Mouse (Mus musculus): ENCODE data around the gene Ear6. TPM values are rescaled to one million over a fixed set of nuclear protein-coding genes. Genes with fewer than 3 reads are reported as not detected.
A peak's percentile ranks its signal among the peaks of the same experiment; 100 is the strongest.

Ear6 gene
- polyA plus RNA-seq, 1 experiment from 2014 or later = not detected

GRCm38 (mm10) chr14:51883527-51884030 is 30.1 kb downstream of the Ear6 start:
- Histone ChIP-seq H3K36me3 (peaks cover 23% of the 10 kb centered on the region), H3K27ac (peak overlapping the region; percentile 89), H3K4me1 (peaks cover 13% of the 10 kb centered on the region), H3K27me3 (ENCODE audit: low read depth, poor library complexity, severe bottlenecking) (no peaks in the 10 kb centered on the region), H3K9me3 (replicated peaks) (no peaks in the 10 kb centered on the region), H3K4me3 (peak overlapping the region; percentile 72)
- WGBS = 1% methylated on average over 4 of the region's 4 CpGs
- peak; percentile 60 for DNase-seq (ENCODE audit: low spot score)

DNA sequence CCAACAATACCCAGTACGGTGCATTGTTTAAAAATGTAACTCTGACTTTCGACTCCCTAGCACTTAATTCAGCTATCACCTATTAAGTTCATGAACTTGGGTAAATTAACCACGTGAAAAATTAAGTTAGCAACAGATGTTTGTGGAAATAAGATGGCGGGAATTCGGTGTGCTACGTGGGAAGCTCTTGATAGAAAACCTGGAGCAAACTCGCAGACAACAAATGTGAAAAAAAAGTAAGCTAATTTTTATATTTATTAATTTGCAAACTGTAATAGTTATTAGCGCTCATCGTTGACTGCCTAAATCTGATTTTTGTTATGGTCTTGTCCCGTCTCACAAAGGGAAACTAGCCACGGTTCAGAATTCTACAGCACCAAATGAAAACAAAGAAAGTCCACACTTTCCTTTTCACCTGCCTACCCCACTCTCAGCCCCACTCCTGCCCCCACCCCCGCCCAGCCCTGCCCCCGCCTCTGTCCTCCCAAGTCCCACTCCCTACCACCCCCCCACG is 30.6 kb downstream of the Ear6 start:
- peak overlapping the region; percentile 72 for H3K4me3 ChIP-seq
- H3K9me3 ChIP-seq (replicated peaks) = no peaks in the 10 kb centered on the region
- no peak for DNase-seq (ENCODE audit: low spot score)
- WGBS = 2% methylated on average over 14 of the region's 14 CpGs
- peak overlapping the region; percentile 89 for H3K27ac ChIP-seq
- peaks cover 13% of the 10 kb centered on the region for H3K4me1 ChIP-seq
- peaks cover 28% of the 10 kb centered on the region for H3K36me3 ChIP-seq
- no peaks in the 10 kb centered on the region for H3K27me3 ChIP-seq (ENCODE audit: low read depth, poor library complexity, severe bottlenecking)

- WGBS = under 1% methylated on average over 43 of the region's 43 CpGs
- peak; percentile 92 for DNase-seq (ENCODE audit: low spot score)
- peaks cover 35% of the 10 kb centered on the region for H3K36me3 ChIP-seq
- peak within 1 kb of the TSS; percentile 89 for H3K27ac ChIP-seq
- peaks cover 13% of the 10 kb centered on the region for H3K4me1 ChIP-seq
- peak within 1 kb of the TSS; percentile 72 for H3K4me3 ChIP-seq
- no peaks in the 10 kb centered on the region for H3K27me3 ChIP-seq (ENCODE audit: low read depth, poor library complexity, severe bottlenecking)
- no peaks in the 10 kb centered on the region for H3K9me3 ChIP-seq (replicated peaks)
Observed at GRCm38 (mm10) chr14:51884598-51885331, 31.3 kb downstream of the Ear6 start, which contains the start of gene Mettl17. Gene Mettl17 (plus strand): TSS chr14:51884842.

DNA sequence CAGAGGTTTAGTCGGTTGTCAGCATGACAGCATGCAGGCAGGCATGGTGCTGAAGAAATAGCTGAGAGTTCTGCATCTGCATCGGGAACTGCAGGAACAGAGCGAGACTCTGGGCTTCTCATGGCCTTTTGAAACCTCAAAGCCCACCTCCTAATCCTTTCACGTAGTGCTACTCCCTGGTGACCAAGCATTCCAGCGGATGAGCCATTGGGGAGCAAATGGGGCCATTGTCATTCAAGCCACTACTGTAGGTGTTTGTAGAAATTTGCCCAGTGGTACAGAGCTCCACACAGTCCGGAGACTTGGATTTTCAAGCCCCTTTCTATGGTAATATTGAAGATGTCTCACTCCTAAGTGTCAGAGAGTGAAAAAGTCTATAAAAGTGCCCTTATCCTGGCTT is 32.6 kb downstream of the Ear6 start:
- peak overlapping the region; percentile 72; the same call in 1 of the 2 replicates for H3K4me3 ChIP-seq
- 73% methylated on average over 6 of the region's 6 CpGs for WGBS
- no peaks in the 10 kb centered on the region for H3K9me3 ChIP-seq (replicated peaks)
- no peak for DNase-seq (ENCODE audit: low spot score)
- H3K27ac ChIP-seq = no peak overlapping the region
- peaks cover 13% of the 10 kb centered on the region for H3K4me1 ChIP-seq
- H3K36me3 ChIP-seq = peaks cover 47% of the 10 kb centered on the region
- no peaks in the 10 kb centered on the region for H3K27me3 ChIP-seq (ENCODE audit: low read depth, poor library complexity, severe bottlenecking)

DNA sequence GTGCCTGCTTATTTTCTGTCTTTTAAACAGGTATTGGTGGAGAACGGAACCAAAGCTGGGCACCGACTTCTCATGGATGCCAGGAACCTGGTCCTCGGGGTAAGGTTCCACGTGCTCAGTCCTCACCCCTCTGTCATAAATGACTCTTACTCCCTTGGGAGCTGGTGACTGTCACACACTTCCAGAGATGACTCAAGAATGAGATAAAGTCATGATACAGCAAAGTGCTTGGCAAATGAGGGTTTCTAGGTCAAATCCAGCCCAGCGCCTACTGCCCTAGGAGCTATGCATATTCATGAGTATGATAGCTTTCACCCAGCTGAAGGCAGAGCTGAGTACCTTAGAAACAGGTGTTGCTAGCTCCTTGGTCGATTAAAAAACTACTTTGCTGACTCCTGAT is 36.3 kb downstream of the Ear6 start:
- Histone ChIP-seq H3K27ac (no peak overlapping the region), H3K9me3 (replicated peaks) (no peaks in the 10 kb centered on the region), H3K4me1 (peaks cover 18% of the 10 kb centered on the region), H3K4me3 (no peak overlapping the region), H3K27me3 (ENCODE audit: low read depth, poor library complexity, severe bottlenecking) (peaks cover 3% of the 10 kb centered on the region; the same call in 1 of the 2 replicates), H3K36me3 (peaks cover 63% of the 10 kb centered on the region)
- 91% methylated on average over 6 of the region's 6 CpGs for WGBS
- no peak for DNase-seq (ENCODE audit: low spot score)

DNA sequence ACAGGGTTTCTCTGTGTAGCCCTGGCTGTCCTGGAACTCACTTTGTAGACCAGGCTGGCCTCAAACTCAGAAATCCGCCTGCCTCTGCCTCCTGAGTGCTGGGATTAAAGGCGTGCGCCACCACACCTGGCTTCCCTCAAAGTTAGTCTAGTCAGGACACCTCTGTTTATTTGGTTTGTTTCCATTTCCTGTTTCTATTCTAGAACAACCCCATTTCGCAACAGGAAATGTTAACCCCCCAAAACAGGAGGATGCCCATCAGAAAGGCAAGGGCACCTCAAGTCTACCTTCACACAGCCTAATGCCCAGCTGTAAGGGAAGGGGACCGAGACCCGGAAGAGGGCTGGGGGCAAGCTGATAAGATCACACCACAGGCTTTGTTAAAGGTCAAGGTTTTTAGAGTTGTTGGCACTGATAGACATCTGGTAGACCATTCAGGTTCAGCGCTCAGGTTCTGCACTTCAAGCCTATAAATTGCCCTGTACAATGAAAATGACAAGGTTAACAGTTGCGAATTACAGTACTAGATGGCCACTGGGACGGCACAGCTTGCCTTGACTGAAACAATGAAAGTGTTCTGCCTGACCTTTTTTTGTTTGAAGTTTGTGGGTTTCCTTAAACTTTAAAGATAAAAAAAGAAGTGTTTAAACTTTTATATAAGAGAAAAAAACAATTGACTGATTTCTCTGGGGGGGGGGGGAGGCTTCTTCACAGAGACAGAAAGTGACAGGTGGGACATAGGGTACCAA is 38.9 kb downstream of the Ear6 start, which contains the start of gene Slc39a2:
Slc39a2 (plus strand) TSS at position 699 of the 749 bp plus-strand sequence.
- no peak for DNase-seq (ENCODE audit: low spot score)
- no peaks in the 10 kb centered on the region for H3K9me3 ChIP-seq (replicated peaks)
- peaks cover 52% of the 10 kb centered on the region for H3K36me3 ChIP-seq
- H3K27ac ChIP-seq = no peak within 1 kb of the TSS
- WGBS = 90% methylated on average over 9 of the region's 9 CpGs
- H3K4me3 ChIP-seq = no peak within 1 kb of the TSS
- H3K27me3 ChIP-seq (ENCODE audit: low read depth, poor library complexity, severe bottlenecking) = peaks cover 8% of the 10 kb centered on the region; the same call in 1 of the 2 replicates
- 0 out of 2 replicates have a peak, but pooled peaks cover 5% of the 10 kb centered on the region for H3K4me1 ChIP-seq

DNA sequence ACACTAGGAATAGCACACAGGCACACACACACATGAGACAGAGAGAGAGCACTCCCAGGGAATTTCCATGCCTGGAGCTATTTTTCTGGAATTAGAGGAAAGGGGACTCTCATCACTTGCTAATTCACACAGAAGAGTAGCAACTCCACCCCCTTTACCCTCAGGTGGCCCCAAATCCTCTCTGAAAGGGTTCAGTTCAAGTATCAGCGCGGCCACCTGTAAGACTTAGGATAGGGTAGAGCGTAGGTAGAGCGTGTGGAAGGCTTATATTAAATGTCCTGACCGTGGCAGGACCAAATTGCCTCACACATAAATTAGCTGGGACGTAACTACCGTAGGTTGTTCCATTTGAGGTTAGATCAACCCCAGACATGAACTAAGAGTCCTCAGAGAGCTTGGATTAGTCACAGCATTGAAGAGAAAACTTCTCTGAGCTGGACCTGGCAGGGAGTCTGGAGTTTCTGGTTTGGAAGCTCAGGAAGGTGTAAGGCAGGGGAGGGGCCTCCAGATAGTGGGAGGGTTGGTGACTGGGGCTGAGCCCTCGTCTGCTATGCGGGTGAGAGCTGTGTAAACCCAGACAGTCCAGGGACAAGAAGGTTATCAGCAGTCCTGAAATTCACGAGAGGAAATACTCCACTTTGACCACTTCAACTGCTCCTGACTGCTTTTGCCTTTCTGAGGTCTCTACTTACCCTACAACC is 39.7 kb downstream of the Ear6 start:
- no peak for DNase-seq (ENCODE audit: low spot score)
- H3K27ac ChIP-seq = no peak overlapping the region

DNA sequence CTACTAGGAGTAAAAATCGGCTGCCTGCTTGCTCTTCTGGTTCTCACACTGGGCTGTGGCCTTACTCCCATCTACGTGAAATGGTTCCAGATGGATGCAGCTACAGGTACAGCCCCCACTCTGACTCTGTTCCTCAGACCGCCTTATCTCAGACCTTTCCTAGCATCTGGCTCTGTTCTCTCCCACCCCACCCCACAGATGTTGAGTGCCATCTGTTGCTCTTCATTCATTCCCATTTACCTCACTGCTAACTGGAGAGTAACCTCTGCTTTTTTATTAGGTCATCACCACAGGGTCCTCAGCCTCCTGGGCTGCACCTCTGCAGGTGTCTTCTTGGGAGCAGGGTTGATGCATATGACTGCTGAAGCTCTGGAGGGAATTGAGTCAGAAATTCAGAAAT is 40.3 kb downstream of the Ear6 start:
- 0 out of 2 replicates have a peak, but pooled peaks cover 8% of the 10 kb centered on the region for H3K4me1 ChIP-seq
- WGBS = 41% methylated on average over 3 of the region's 3 CpGs
- H3K36me3 ChIP-seq = peaks cover 38% of the 10 kb centered on the region
- H3K4me3 ChIP-seq = no peak overlapping the region
- no peak overlapping the region for H3K27ac ChIP-seq
- peaks cover 8% of the 10 kb centered on the region; the same call in 1 of the 2 replicates for H3K27me3 ChIP-seq (ENCODE audit: low read depth, poor library complexity, severe bottlenecking)
- no peaks in the 10 kb centered on the region for H3K9me3 ChIP-seq (replicated peaks)
- no peak for DNase-seq (ENCODE audit: low spot score)

More for the DNA sequence above, 39.7 kb downstream of the Ear6 start:
- Histone ChIP-seq H3K27me3 (ENCODE audit: low read depth, poor library complexity, severe bottlenecking) (peaks cover 8% of the 10 kb centered on the region; the same call in 1 of the 2 replicates), H3K4me3 (no peak overlapping the region), H3K4me1 (0 out of 2 replicates have a peak, but pooled peaks cover 5% of the 10 kb centered on the region), H3K9me3 (replicated peaks) (no peaks in the 10 kb centered on the region), H3K36me3 (peaks cover 44% of the 10 kb centered on the region)
- 21% methylated on average over 10 of the region's 10 CpGs for WGBS

DNA sequence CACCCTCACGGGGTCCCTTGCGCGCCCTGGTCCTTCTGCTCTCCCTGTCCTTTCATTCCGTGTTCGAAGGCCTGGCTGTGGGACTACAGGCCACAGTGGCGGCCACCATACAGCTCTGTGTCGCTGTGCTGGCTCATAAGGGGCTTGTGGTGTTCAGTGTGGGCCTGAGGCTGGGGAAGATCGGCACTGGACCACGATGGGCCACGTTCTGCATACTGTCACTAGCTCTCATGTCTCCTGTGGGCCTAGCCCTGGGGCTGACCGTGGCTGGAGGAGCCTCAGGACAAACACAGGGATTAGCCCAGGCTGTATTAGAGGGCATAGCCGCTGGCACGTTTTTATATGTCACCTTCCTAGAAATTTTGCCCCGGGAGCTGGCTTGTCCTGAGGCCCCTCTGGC is 41.6 kb downstream of the Ear6 start:
- no peak for DNase-seq (ENCODE audit: low spot score)
- Histone ChIP-seq H3K4me3 (no peak overlapping the region), H3K27ac (no peak overlapping the region), H3K4me1 (0 out of 2 replicates have a peak, but pooled peaks cover 8% of the 10 kb centered on the region), H3K27me3 (ENCODE audit: low read depth, poor library complexity, severe bottlenecking) (peaks cover 8% of the 10 kb centered on the region; the same call in 1 of the 2 replicates), H3K9me3 (replicated peaks) (no peaks in the 10 kb centered on the region), H3K36me3 (peaks cover 25% of the 10 kb centered on the region)
- 81% methylated on average over 14 of the region's 14 CpGs for WGBS

DNA sequence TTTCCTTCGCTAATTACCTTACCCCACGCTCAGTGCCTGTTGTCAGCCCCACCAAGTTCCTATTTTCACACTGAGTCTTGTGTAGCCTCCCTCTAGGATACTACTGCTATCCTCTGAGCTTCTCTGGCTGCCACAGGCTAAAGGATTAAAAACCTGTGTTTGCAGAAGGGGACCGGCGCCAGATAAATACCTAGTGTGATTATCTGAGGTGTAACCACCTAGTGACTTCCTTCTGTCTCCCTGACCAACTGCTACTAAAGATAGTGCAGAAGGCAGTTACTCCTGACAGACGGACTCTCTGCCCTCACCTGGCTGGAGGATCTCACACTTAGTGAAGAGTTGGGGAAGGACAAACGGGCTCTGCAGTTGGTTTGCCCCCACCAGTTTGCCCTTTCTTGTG is 42.5 kb downstream of the Ear6 start:
- H3K27me3 ChIP-seq (ENCODE audit: low read depth, poor library complexity, severe bottlenecking) = peaks cover 8% of the 10 kb centered on the region; the same call in 1 of the 2 replicates
- 80% methylated on average over 6 of the region's 6 CpGs for WGBS
- no peak overlapping the region for H3K4me3 ChIP-seq
- H3K9me3 ChIP-seq (replicated peaks) = no peaks in the 10 kb centered on the region
- H3K27ac ChIP-seq = no peak overlapping the region
- H3K36me3 ChIP-seq = peaks cover 16% of the 10 kb centered on the region
- DNase-seq (ENCODE audit: low spot score) = no peak
- H3K4me1 ChIP-seq = 0 out of 2 replicates have a peak, but pooled peaks cover 8% of the 10 kb centered on the region

- no peak overlapping the region for H3K27ac ChIP-seq
- 88% methylated on average over 8 of the region's 8 CpGs for WGBS
Observed at GRCm38 (mm10) chr14:51896539-51897170, 43.2 kb downstream of the Ear6 start.

More at GRCm38 (mm10) chr14:51896539-51897170, 43.2 kb downstream of the Ear6 start:
- Histone ChIP-seq H3K4me3 (no peak overlapping the region), H3K4me1 (0 out of 2 replicates have a peak, but pooled peaks cover 8% of the 10 kb centered on the region), H3K9me3 (replicated peaks) (no peaks in the 10 kb centered on the region), H3K27me3 (ENCODE audit: low read depth, poor library complexity, severe bottlenecking) (peaks cover 8% of the 10 kb centered on the region; the same call in 1 of the 2 replicates), H3K36me3 (peaks cover 9% of the 10 kb centered on the region)
- no peak for DNase-seq (ENCODE audit: low spot score)
